Mouse (Mus musculus) lung, embryonic 14.5 days (tissue): Measurements from ENCODE around the gene Tmem52b. TPM values are rescaled to one million over a fixed set of nuclear protein-coding genes. Genes with fewer than 3 reads are reported as not detected.

Experiments
- ATAC-seq: fragments of 200-750 bp; cut with Nextera tagmentation; 2 replicates; pipeline ENCODE4 v1.8.0; 2017; ENCODE audit warnings: mild to moderate bottlenecking, moderate TSS enrichment, moderate library complexity; ENCODE audit not compliant: insufficient read depth
- DNase-seq: peaks from one replicate; pipeline ENCODE4 v3.0.0-alpha.2; 2015
- H3K27ac ChIP-seq: fragments of 300-500 bp; sonication (generic); 2 replicates; pipeline ENCODE4 v1.5.1; 2014; ENCODE audit warnings: low read depth, mild to moderate bottlenecking, moderate library complexity
- H3K27me3 ChIP-seq: fragments of 300-500 bp; sonication (generic); 2 replicates; pipeline ENCODE4 v1.6.1; 2014; ENCODE audit warnings: low read length, control low read depth; ENCODE audit not compliant: insufficient read depth
- H3K36me3 ChIP-seq: fragments of 300-500 bp; sonication (generic); 2 replicates; pipeline ENCODE4 v1.6.1; 2014; ENCODE audit warnings: control low read depth; ENCODE audit not compliant: insufficient read depth
- H3K4me1 ChIP-seq: fragments of 300-500 bp; sonication (generic); 2 replicates; pipeline ENCODE4 v1.6.1; 2014; ENCODE audit warnings: antibody characterized with exemption, control low read depth; ENCODE audit not compliant: insufficient read depth
- H3K4me2 ChIP-seq: fragments of 300-500 bp; sonication (generic); 2 replicates; pipeline ENCODE4 v1.6.1; 2014; ENCODE audit warnings: mild to moderate bottlenecking
- H3K4me3 ChIP-seq: fragments of 300-500 bp; sonication (generic); 2 replicates; pipeline ENCODE4 v1.5.1; 2014; ENCODE audit warnings: low read depth, low read length
- H3K9ac ChIP-seq: fragments of 300-500 bp; sonication (generic); 2 replicates; pipeline ENCODE4 v1.6.1; 2014
- H3K9me3 ChIP-seq: fragments of 300-500 bp; sonication (generic); 2 replicates; pipeline ENCODE4 v1.6.1; 2016; ENCODE audit warnings: low read depth, low read length, control low read depth
- CTCF ChIP-seq: IDR thresholded peaks from 2 replicates; pipeline ENCODE4 v1.5.1; 2016; ENCODE audit warnings: antibody characterized with exemption, low read depth
- WGBS: fragments of 180-500 bp; shearing (Covaris S2); extraction: QIAGEN DNeasy Blood & Tissue Kit; methylation state at CpG from one replicate; pipeline ENCODE4 v1.1.7; 2014; 5-methylcytosine and 5-hydroxymethylcytosine counted together
- polyA plus RNA-seq: library from polyadenylated mRNA; unstranded; fragments of >200 nt; fragmentation: Nextera tagmentation; extraction: Ambion mirVana; gene quantifications from 2 replicates; pipeline ENCODE4 v1.2.1, GENCODE M21; 2014

Tmem52b gene
- polyA plus RNA-seq, 1 experiment from 2014 or later = 0.55 TPM

DNA sequence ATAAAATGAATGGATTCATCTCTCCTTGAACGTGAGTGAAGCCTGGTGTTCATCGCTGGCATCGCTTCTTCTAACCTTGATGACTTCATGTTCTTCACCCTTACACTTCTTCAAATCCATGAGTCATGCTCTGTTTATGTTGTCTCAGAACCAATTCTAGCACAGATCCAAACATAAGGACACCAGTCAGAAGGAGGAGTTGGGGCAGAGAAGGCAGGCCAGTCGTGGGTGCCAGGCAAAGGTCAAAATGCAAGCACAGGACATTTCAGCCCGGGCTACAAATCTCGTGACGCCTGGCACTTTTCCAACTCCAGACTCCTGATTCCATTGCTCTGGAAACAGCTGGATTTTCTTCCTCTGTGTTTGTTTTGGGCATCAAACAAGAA lies 20.2 kb downstream of the Tmem52b start:
- peaks cover 2% of the 10 kb centered on the region; the same call in 1 of the 2 replicates for H3K36me3 ChIP-seq
- peak overlapping the region; percentile 81 for H3K4me3 ChIP-seq
- peak; percentile 15; the same call in 1 of the 2 replicates for TF ChIP-seq CTCF
- peak overlapping the region; percentile 87 for H3K4me2 ChIP-seq
- H3K27me3 ChIP-seq = no peaks in the 10 kb centered on the region
- H3K9me3 ChIP-seq = no peaks in the 10 kb centered on the region
- H3K4me1 ChIP-seq = 0 out of 2 replicates have a peak, but pooled peaks cover 5% of the 10 kb centered on the region
- H3K9ac ChIP-seq = peak overlapping the region; percentile 71
- DNase-seq (peak; percentile 85), ATAC-seq (peak; percentile 36)
- H3K27ac ChIP-seq = no peak overlapping the region
- WGBS = 26% methylated on average over 7 of the region's 7 CpGs

DNA sequence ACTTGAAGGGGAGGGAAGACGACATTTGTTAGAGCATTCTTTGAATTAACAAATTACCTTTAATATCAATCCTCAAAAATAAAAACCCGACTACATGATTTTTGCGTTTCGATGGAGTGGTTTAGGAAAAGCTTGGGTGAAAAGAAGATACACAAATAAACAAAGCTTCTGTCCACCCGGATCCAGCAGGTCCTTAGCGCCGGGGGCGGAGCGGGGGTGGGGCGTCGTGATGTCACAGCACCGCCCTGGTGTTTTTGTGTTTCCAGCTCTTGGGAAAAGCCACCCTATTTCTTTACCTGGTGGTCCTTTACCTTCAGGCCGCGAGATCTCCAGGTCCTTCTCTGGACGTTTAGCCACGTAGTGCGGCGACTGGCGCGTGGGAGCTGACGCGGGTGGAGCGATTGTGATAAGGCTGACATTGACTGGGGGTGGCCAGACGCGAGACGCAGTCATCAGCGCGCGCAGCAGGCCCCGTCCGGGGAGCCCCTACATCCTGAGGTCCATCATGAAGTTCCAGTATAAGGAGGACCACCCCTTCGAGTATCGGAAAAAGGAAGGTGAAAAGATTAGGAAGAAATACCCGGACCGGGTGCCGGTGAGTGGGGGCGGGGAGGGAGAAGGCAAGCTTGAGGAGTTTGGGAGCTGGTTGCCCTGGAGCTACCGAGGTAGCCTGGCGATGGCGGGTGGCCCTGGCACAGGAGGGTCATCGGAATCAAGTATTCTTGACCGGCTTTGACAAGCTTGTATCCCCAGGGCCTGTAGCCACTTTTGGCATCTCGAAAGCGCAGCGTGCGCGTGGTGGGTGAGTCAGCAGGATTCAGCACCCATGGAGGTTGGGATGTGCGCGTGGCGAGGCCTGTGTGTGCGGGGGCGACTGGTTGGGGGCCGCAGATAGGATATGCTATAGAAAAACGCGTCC lies 20.8 kb downstream of the Tmem52b start, which contains the start of gene Gabarapl1:
Gene Gabarapl1 (plus strand): TSS at position 219 of the 919 bp plus-strand sequence.
- H3K4me3 ChIP-seq = peak within 1 kb of the TSS; percentile 81
- 0 out of 2 replicates have a peak, but pooled peaks cover 5% of the 10 kb centered on the region for H3K4me1 ChIP-seq
- WGBS = under 1% methylated on average over 55 of the region's 55 CpGs
- ATAC-seq = peak; percentile 88
- H3K9ac ChIP-seq = peak within 1 kb of the TSS; percentile 71
- H3K36me3 ChIP-seq = peaks cover 3% of the 10 kb centered on the region; the same call in 1 of the 2 replicates
- no peak for TF ChIP-seq CTCF
- DNase-seq = peak; percentile 82
- peak within 1 kb of the TSS; percentile 87 for H3K4me2 ChIP-seq
- no peaks in the 10 kb centered on the region for H3K9me3 ChIP-seq
- no peaks in the 10 kb centered on the region for H3K27me3 ChIP-seq
- H3K27ac ChIP-seq = peak within 1 kb of the TSS; percentile 30; the same call in 1 of the 2 replicates

DNA sequence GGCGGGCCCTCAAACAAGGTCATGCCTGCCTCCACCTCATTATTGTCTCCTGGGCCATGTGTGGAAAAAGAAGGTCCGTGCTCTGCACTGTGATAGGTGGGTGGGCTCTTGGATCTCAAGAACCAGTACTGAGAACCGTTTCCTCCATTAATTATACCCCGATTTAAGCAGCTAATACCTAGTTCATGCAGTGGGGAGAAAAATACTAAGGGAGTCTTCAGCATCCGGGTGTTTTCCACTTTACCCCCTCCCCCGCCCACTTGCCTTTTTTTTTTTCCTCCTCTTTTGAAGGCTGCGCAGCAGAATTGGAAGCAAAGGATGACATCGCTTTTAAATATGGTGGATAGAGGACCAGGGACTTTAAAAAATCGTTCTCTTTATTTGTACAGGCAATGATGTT lies 21.7 kb downstream of the Tmem52b start:
- WGBS = 12% methylated on average over 9 of the region's 9 CpGs
- no peak for TF ChIP-seq CTCF
- Histone ChIP-seq H3K9ac (peak overlapping the region; percentile 71), H3K27ac (0 out of 2 replicates have a peak overlapping the region, but pooled peaks have one; percentile 30), H3K27me3 (no peaks in the 10 kb centered on the region), H3K4me2 (peak overlapping the region; percentile 87), H3K36me3 (peaks cover 11% of the 10 kb centered on the region), H3K4me1 (0 out of 2 replicates have a peak, but pooled peaks cover 5% of the 10 kb centered on the region), H3K9me3 (no peaks in the 10 kb centered on the region), H3K4me3 (peak overlapping the region; percentile 81)
- DNase-seq (peak; percentile 40), ATAC-seq (peak; percentile 35)

DNA sequence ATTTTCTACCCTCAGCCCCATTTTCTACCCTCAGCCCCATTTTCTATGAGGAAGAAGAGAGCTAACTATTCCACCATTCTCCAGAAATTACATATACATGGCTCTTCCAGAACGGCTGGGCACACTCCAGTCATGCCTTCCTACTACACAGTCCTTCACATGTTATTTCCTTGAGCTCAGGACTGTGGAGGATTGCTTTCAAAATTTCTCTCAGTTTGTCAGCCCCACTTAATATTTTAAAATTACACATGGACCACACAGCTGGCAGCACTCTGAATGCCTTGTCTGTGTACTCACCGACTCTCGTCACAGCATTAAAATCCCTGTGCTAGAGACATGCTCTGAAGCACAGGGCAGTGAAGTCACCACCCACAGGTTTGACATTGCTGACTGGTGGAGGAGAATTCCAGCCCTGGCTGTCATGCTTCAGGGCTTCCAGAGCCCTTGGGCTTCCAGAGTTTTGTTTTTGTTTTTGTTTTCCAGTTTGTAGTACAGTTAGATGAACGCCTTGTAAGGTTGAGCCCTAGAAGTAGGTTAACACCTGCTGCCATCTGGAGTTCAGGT lies 22.4 kb downstream of the Tmem52b start:
- H3K4me2 ChIP-seq = peak overlapping the region; percentile 87
- DNase-seq = no peak
- 0 out of 2 replicates have a peak, but pooled peaks cover 5% of the 10 kb centered on the region for H3K4me1 ChIP-seq
- H3K36me3 ChIP-seq = peaks cover 18% of the 10 kb centered on the region
- no peak overlapping the region for H3K27ac ChIP-seq
- TF ChIP-seq CTCF = no peak
- WGBS = 36% methylated on average over 4 of the region's 4 CpGs
- H3K4me3 ChIP-seq = peak overlapping the region; percentile 81
- ATAC-seq = 0 out of 2 replicates have a peak, but pooled peaks have one; percentile 25
- H3K9me3 ChIP-seq = no peaks in the 10 kb centered on the region
- no peaks in the 10 kb centered on the region for H3K27me3 ChIP-seq
- H3K9ac ChIP-seq = no peak overlapping the region

DNA sequence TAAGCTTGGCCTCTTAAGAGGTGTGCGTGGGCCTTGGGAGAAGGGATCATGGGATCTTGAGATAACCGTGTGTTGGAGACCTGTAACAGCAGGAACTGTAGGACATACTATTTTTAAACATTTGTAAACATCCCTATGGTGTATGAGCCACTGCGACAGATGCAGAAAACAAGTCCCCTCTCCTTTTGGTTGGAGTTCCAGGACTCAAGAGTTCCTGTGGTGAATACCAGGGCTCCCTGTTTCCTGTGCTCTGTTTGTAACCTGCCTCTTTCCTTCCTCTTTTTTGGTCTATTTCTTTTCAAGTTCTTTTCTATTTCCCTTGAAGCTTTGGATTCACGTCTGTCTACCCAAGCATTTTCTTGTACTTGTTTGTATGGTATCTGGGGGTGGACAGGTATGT lies 23.4 kb downstream of the Tmem52b start:
- WGBS = 56% methylated on average over 4 of the region's 4 CpGs
- ATAC-seq (no peak), DNase-seq (no peak)
- Histone ChIP-seq H3K9me3 (no peaks in the 10 kb centered on the region), H3K4me3 (no peak overlapping the region), H3K9ac (no peak overlapping the region), H3K4me1 (0 out of 2 replicates have a peak, but pooled peaks cover 5% of the 10 kb centered on the region), H3K27me3 (no peaks in the 10 kb centered on the region), H3K4me2 (peak overlapping the region; percentile 87; the same call in 1 of the 2 replicates), H3K36me3 (peaks cover 26% of the 10 kb centered on the region), H3K27ac (no peak overlapping the region)
- no peak for TF ChIP-seq CTCF

DNA sequence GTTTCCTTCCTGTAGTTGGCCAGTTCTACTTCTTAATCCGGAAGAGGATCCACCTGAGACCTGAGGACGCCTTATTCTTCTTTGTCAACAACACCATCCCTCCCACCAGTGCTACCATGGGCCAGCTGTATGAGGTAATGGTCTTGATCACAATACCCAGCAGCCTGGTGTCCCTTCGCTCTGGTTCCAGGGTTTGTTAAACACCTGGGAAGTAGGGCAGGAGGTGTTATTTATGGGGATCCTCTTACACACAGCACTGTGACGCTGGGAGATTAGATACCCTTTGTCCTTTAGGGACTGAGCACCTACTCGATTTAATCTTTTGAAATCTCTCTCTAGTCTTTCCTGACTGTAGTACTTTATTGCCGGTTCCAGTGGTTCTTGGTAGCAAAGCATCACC lies 26.2 kb downstream of the Tmem52b start:
- Histone ChIP-seq H3K9me3 (no peaks in the 10 kb centered on the region), H3K27ac (no peak overlapping the region), H3K4me3 (no peak overlapping the region), H3K4me1 (0 out of 2 replicates have a peak, but pooled peaks cover 5% of the 10 kb centered on the region), H3K27me3 (no peaks in the 10 kb centered on the region), H3K4me2 (no peak overlapping the region), H3K36me3 (peaks cover 40% of the 10 kb centered on the region), H3K9ac (no peak overlapping the region)
- 79% methylated on average over 6 of the region's 6 CpGs for WGBS
- no peak for TF ChIP-seq CTCF
- DNase-seq = no peak
- ATAC-seq = no peak

DNA sequence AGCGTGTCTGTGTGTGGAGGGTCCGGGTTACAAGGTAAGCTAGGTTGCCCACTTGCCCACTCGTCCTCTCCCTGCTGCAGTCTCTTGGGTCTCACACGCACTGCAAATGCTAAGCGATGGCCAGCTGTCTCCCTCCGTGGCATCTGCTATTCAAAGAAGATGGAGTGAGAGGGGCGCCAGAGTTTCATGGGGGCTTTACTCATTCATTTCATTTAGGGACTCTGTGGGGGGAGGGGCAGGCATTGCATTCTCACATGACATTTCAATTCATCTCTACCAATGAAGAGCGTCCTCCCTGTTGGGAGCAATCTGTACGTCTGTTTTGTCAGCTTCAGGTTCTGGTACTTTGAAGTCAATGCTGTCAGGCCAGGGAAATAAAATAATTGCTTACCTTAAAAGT lies 29.6 kb downstream of the Tmem52b start:
- DNase-seq (no peak), ATAC-seq (no peak)
- H3K36me3 ChIP-seq = peaks cover 40% of the 10 kb centered on the region
- no peak overlapping the region for H3K27ac ChIP-seq
- no peaks in the 10 kb centered on the region for H3K4me1 ChIP-seq
- no peak overlapping the region for H3K4me3 ChIP-seq
- H3K27me3 ChIP-seq = no peaks in the 10 kb centered on the region
- no peak overlapping the region for H3K9ac ChIP-seq
- no peak for TF ChIP-seq CTCF
- no peak overlapping the region for H3K4me2 ChIP-seq
- WGBS = 85% methylated on average over 9 of the region's 9 CpGs
- H3K9me3 ChIP-seq = no peaks in the 10 kb centered on the region
